Mouse (Mus musculus): ENCODE results near the gene Fam217a. TPM values are rescaled to one million over a fixed set of nuclear protein-coding genes. Genes with fewer than 3 reads are reported as not detected.
"Not testable (repeated sequence)": the region's sequence is repeated elsewhere in the genome, so short reads cannot be mapped to it uniquely, and the experiment has no call there.

Gene Fam217a
- total RNA-seq (2021) = under 1 TPM; 0.51 to 0.54 TPM
- long read RNA-seq, experiment 1 = 0 reads
- long read RNA-seq, experiment 2, partial matches to known transcripts = 0 of 1 reads
- long read RNA-seq, experiment 2, other reads (novel, unspliced or antisense) = 1 of 1 reads

DNA sequence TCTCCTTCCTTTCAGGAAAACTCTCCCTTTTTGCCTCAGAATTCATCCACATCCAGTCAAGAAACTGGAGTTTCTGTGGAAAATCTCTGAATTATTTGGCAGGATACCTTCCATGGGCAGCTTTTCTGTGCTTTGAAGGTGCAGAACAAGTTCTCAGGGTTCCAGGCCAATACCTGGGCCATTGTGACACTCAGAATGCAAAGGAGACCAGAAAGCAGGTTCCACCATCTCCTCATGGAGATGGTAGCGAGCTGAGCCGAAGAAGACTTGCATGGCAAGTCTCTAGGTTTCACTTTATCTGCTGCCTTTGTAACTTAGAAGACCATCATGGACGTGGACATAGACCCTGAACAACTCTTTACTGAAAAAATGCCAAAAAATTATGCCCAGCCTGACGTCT, at the start of gene Fam217a, which contains the start of gene 4933417A18Rik:
TSS of gene Fam217a (minus strand) at position 101 of the 400 bp plus-strand sequence.
TSS of gene 4933417A18Rik (plus strand) at position 200 of the 400 bp plus-strand sequence.
- no peak for DNase-seq (ENCODE audit: low spot score in 2 of 2)
- Histone ChIP-seq H3K4me3 (no peak within 1 kb of the TSS), H3K27ac (no peak within 1 kb of the TSS)
- TF ChIP-seq CTCF (conservative IDR thresholded peaks at IDR 0.05) = no peak

DNA sequence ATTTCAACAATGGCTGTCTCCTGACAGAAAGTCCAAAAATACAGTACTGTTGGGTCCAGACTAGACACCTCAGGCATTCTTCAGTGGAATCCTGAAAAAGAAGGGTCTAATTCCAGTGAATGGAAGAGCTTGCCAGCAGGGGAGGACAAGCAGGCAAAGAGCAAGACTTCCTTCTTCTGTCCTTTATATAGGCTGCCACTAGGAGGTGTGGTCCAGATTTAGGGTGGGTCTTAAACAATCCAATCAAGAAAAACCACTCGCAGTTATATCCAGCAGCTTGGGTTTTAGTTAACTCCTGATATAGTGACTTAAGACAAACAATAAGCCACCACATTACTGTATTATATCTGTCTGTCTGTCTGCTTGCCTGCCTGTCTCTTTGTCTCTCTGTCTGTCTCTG, 49.7 kb upstream of the Fam217a start:
- H3K27ac ChIP-seq = no peak overlapping the region
- TF ChIP-seq CTCF (conservative IDR thresholded peaks at IDR 0.05) = no peak; the same call in 1 of the 2 replicates

DNA sequence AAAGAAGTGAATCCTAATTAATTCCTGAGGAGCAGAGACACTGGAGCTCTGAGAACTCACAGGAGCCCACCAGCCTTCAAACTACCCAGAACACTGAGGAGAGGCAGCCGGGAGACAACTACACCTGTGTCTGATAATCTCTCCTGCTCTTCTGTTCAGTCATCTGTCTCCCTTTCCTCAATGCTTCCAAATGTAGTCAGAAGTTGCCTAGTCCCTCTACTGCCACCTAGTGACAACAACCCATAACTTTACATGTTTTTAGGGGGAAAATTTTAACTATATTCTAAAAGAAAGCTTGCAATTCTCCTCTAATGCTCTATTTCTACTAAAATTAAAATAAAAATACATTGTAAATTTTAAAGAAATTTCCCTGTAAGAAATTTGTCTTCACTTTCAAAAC, 49.0 kb upstream of the Fam217a start:
- TF ChIP-seq CTCF (conservative IDR thresholded peaks at IDR 0.05) = peak; percentile 86
- H3K4me3 ChIP-seq = no peak overlapping the region
- no peak for DNase-seq (ENCODE audit: low spot score in 2 of 2)
- no peak overlapping the region for H3K27ac ChIP-seq

More for the DNA sequence above, 49.7 kb upstream of the Fam217a start:
- no peak for DNase-seq (ENCODE audit: low spot score in 2 of 2)
- H3K4me3 ChIP-seq = no peak overlapping the region

DNA sequence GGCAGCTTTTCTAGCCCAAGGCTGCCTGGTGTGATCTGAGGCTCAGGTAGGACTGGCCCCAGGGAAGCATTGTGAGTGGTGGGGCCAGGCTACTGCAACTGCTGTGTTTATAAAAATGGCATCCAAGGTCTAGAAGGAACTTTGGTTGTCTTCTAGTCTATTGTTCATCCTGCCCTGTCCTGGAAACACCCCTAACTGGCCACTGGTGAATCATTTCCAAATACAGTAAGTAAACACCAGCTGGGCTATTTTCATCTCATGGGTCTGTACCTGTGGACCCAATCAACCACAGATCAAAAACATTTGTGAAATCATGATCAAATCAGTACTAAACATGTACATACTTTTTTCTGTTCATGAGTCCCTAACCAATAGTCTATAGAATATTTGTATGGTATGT, 48.3 kb upstream of the Fam217a start:
- not testable (repeated sequence) for H3K27ac ChIP-seq; H3K4me3 ChIP-seq; DNase-seq (ENCODE audit: low spot score in 2 of 2)

DNA sequence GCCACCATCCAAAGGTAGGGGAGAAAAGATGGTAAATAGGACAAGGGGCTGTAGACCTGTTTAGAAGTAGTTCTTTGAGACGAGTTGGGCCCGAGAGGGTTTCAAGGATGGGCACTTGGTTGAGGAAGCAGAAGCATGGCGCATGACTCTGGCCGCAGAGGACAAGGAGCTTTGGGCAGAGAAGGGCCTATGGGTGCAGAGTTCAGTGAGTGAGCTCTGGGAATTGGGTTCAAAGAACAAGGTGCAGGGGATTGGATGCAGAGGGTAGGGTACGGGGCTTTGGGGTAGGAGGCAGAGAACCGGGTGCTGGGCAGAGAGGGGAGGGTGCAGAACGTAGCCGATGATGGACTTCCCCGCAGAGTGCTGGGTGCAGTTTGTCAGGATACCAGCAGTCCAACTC, 41.5 kb upstream of the Fam217a start:
- DNase-seq (ENCODE audit: low spot score in 2 of 2); H3K4me3 ChIP-seq; H3K27ac ChIP-seq: not testable (repeated sequence)

DNA sequence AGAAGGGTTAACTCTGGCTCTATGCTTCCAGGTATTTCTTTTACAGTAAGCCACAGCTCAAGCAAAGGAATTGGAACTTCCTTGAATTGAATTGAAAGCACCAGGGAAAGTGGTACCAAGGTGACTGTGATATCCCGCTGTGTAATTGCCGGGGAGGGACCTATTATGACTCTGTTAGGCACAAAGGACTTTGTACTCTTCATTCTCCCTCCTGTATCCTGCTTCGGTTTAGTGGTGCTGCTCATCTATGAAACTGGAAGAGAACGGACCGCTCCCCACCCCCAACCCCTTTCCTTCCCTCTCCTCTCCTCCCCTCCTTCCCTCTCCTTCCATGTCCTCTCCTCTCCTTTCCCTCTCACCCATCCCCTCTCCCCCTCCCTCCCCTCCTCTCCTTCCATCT, 40.8 kb upstream of the Fam217a start:
- no peak for TF ChIP-seq CTCF (conservative IDR thresholded peaks at IDR 0.05)
- Histone ChIP-seq H3K4me3 (peak overlapping the region; percentile 43), H3K27ac (no peak overlapping the region)
- no peak for DNase-seq (ENCODE audit: low spot score in 2 of 2)

DNA sequence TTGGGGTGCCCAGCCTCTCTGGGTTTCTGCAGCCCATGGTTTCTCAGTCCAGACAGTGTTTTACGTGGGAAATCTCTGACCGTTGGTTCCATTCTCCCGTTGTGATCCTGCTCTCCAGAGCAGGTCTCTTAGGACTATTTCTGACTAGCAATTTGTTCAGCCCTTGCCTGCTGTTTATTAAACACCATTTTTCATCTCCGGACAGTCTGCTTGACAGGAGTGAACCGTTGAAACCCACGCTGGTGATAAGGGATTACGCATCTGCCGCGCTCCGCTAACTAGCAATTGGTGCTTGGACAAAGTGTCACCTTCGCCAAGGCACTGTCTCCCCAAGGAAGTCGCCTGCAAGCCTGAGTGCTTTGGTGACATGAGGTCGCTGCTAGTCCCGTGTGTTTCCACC, 40.3 kb upstream of the Fam217a start:
- peak overlapping the region; percentile 43 for H3K4me3 ChIP-seq
- no peak for TF ChIP-seq CTCF (conservative IDR thresholded peaks at IDR 0.05)
- no peak overlapping the region for H3K27ac ChIP-seq
- no peak for DNase-seq (ENCODE audit: low spot score in 2 of 2)

DNA sequence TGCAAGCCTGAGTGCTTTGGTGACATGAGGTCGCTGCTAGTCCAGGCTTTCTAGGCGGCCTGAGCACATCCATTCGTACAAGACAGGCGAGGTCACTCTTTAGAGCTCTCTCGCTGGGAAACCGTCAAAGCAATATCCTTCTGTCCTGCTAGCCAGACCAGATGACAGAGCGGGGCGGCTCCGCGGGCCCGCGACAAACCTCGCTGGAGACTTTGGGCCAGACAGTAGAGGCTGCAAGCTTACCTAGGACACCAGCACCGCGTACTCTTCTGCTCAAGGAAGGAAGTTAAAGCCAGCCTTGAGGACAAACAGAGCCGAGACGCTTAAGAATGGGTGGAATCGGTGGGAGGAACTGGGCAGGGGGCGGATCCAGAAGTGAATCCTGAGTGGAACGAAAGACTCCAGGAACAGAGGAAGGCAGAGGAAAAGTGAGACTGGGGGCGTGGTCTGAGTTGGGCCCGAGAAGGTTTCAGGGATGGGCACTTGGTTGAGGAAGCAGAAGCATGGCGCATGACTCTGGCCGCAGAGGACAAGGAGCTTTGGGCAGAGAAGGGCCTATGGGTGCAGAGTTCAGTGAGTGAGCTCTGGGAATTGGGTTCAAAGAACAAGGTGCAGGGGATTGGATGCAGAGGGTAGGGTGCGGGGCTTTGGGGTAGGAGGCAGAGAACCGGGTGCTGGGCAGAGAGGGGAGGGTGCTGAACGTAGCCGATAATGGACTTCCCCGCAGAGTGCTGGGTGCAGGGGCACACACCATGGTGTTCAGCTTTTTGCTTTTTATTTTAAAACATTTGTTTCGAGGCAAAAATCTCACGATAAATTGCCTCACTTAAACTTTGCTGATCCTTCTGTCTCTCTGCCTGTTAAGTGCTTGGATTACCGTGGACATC, 39.6 kb upstream of the Fam217a start, which contains the start of gene Eci3:
TSS of gene Eci3 (minus strand) at position 300 of the 887 bp plus-strand sequence.
- DNase-seq (ENCODE audit: low spot score in 2 of 2) = no peak
- no peak for TF ChIP-seq CTCF (conservative IDR thresholded peaks at IDR 0.05)
- H3K4me3 ChIP-seq = peak within 1 kb of the TSS; percentile 43

DNA sequence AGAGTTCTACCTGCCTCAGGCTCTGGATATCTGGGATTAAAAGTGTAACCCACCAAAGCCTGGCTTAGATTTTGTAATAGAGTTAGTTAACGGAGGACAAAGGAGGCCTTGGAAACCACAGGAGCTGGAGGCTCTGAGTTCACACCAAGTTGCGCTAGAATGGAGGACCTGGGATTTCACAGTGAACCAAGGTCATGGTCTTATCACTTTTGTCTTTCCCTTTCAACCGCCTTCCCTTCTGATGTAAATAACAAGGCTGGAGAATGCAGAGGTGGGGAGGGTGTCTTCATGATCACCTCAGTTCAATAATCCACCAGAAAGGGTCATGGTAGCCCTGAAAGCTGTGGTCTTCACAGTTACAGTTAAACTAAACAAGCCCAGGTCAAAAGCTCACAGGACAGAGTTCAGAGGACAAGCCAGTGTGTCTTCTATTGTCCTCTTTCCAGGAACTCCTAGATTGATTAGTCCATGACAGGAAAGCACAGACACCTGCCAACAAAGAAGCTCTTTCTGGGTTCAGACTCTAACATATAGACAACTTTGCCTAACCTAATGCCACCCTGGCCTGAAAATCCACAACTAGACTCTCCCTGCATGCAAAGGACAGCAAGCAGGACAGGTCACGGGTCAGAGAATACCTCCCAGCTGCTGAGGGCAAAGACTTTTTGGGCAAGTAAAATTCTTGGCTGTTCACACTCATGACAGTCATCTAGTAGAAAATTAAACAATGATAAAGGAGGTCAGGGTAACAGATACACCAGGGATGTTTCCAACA, 37.1 kb upstream of the Fam217a start:
- no peak overlapping the region for H3K4me3 ChIP-seq
- no peak for TF ChIP-seq CTCF (conservative IDR thresholded peaks at IDR 0.05)

More for the DNA sequence above, 39.6 kb upstream of the Fam217a start, which contains the start of gene Eci3:
- H3K27ac ChIP-seq = no peak within 1 kb of the TSS

DNA sequence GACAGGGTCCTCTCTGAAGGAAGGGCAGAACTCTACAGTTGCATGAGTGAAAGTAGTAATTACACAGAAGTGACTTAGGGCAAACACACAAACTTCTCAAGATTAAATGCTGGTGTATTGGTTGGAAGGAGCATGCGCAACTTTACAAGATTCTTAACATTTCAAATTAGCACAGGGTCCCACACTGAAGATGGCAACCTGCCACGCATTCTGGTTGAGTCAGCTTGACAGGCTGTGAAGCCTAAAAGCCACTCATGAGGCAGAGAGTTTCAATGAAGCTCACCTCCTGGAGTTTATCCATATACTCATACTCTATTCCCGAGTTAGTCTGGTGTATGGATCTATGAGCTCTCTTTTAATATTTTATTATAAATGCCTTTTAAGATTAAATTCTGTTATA, 34.0 kb upstream of the Fam217a start:
- not testable (repeated sequence) for DNase-seq (ENCODE audit: low spot score in 2 of 2); H3K4me3 ChIP-seq; H3K27ac ChIP-seq

More for the DNA sequence above, 37.1 kb upstream of the Fam217a start:
- no peak for DNase-seq (ENCODE audit: low spot score in 2 of 2)
- no peak overlapping the region for H3K27ac ChIP-seq

DNA sequence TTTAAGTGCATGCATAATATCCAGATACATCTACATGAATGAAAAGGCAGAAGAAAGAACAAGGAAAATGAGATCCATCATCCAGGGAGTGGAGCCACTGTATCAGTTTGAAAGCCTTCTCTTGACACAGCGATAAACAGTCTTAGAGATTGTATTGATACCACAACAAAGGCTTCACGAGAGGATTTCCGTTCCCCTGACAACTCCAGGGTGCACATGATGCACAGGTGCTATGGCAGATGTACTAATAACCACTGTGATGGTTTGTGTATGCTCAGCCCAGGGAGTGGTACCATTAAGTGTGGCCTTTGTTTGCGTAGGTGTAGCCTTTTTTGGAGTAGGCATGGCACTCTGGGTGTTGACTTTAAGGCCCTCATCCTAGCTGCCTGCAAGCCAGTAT, 32.8 kb upstream of the Fam217a start:
- DNase-seq (ENCODE audit: low spot score in 2 of 2) = no peak
- no peak for TF ChIP-seq CTCF (conservative IDR thresholded peaks at IDR 0.05)
- H3K4me3 ChIP-seq = no peak overlapping the region
- H3K27ac ChIP-seq = no peak overlapping the region

DNA sequence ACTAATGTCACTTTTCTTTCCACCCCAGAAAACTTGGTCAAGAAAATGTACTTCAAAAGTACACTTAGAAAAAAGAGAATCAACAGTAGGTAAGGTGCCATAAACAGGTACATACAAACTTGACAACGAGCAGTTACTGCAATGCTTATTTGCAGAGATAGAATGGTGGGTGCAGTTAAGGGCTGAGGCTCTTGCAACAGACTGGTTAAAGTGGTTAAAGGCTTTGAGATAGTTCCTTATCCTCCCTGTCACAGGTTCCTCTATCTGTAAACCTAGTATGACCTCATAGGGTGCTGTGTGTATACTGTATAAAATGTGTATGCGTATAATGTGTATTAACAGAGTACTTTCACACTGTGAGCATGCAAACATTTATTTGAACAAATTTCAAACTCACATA, 27.3 kb upstream of the Fam217a start:
- not testable (repeated sequence) for H3K4me3 ChIP-seq; DNase-seq (ENCODE audit: low spot score in 2 of 2); H3K27ac ChIP-seq

DNA sequence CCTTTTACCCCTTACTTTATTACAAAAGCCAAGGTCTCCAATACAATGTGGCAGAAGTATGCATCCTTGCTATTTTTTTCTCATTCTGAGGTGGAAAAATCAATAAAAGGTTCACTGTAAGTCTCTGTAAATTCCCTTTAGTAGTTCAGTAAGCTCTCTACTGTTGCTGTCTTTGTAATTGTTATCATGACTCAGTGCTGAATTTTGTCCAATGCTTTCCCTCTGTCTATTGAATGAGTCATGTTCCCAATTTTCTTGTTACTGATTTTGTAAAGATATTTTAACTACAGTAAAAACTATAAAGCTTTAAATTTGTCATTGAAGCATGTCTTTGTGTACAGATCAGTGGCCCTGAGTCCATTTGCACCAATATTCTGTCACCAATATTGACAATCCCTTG, 18.3 kb upstream of the Fam217a start:
- DNase-seq (ENCODE audit: low spot score in 2 of 2) = no peak
- Histone ChIP-seq H3K27ac (no peak overlapping the region), H3K4me3 (no peak overlapping the region)
- TF ChIP-seq CTCF (conservative IDR thresholded peaks at IDR 0.05) = no peak

Data from layer of hippocampus, adult 2 months (tissue).